Mouse (Mus musculus): ENCODE data around the gene Itpr2.

GRCm38 (mm10) chr6:146107117-146107832 is 394.7 kb downstream of the Itpr2 start:
- TF ChIP-seq CTCF (IDR thresholded peaks at IDR 0.05; ENCODE audit: control insufficient read depth, insufficient read depth, insufficient read length), result no peak
- no peak for TF ChIP-seq MYOD1 (IDR thresholded peaks at IDR 0.05; ENCODE audit: control insufficient read depth, insufficient read length, low read depth)

Data from C2C12 (cell line).